Mouse (Mus musculus): ENCODE measurements around the gene Hdac9. TPM values are rescaled to one million over a fixed set of nuclear protein-coding genes. Genes with fewer than 3 reads are reported as not detected.

The Hdac9 gene
- polyA plus RNA-seq, 1 experiment from 2014 or later = 0.45 TPM

GRCm38 (mm10) chr12:34808180-34808579, 108.7 kb downstream of the Hdac9 start:
- TF ChIP-seq CTCF (IDR thresholded peaks at IDR 0.05) = no peak
- DNase-seq (ENCODE audit: low read depth, low spot score) (no peak), ATAC-seq (no peak)
- in situ Hi-C loops (cut with MboI; ENCODE audit: low pct_unique_long_range_greater_than_20kb) = no loop called here
- ChIA-PET POLR2A (interaction anchor here (0.6 kb wide), 1 partner anchor 160 kb away, joined by 3 read pairs; no protein-coding TSS in a partner anchor), CTCF (no interaction called here)
- peaks cover 20% of the 10 kb centered on the region for H3K27me3 ChIP-seq

GRCm38 (mm10) chr12:34806528-34806927, 110.4 kb downstream of the Hdac9 start:
- in situ Hi-C loops (cut with MboI; ENCODE audit: low pct_unique_long_range_greater_than_20kb) = no loop called here
- ChIA-PET POLR2A (no interaction called here), CTCF (no interaction called here)
- DNase-seq (ENCODE audit: low read depth, low spot score) (no peak), ATAC-seq (no peak)
- peaks cover 20% of the 10 kb centered on the region for H3K27me3 ChIP-seq
- TF ChIP-seq CTCF (IDR thresholded peaks at IDR 0.05) = no peak

DNA sequence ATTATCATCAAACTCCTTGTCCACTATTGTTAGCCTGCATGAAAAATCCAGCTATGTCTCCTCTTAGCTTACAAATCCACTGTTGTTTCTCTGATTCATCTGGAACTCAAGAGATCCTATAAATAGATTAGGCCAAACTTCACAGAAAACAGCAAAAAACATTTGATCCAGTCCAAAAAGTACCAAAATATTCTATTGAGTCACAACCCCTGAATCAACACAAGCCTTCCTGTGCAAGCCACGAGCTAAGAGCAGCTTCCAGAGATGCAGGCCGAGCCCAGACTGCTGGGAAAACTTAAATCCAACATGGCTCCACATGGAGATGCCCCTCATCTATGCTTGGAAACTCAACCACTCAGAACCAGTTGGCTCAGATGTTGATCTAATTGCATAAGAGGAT, 113.2 kb downstream of the Hdac9 start:
- DNase-seq (ENCODE audit: low read depth, low spot score) = no peak
- CTCF ChIA-PET = no interaction called here
- H3K27me3 ChIP-seq = peaks cover 9% of the 10 kb centered on the region
- ATAC-seq = no peak
- in situ Hi-C loops (cut with MboI; ENCODE audit: low pct_unique_long_range_greater_than_20kb) = no loop called here
- POLR2A ChIA-PET = no interaction called here
- no peak for TF ChIP-seq CTCF (IDR thresholded peaks at IDR 0.05)

GRCm38 (mm10) chr12:34802308-34802707, 114.6 kb downstream of the Hdac9 start:
- ATAC-seq (no peak), DNase-seq (ENCODE audit: low read depth, low spot score) (no peak)
- TF ChIP-seq CTCF (IDR thresholded peaks at IDR 0.05) = no peak
- peaks cover 5% of the 10 kb centered on the region for H3K27me3 ChIP-seq
- in situ Hi-C loops (cut with MboI; ENCODE audit: low pct_unique_long_range_greater_than_20kb) = no loop called here
- ChIA-PET POLR2A (no interaction called here), CTCF (no interaction called here)

DNA sequence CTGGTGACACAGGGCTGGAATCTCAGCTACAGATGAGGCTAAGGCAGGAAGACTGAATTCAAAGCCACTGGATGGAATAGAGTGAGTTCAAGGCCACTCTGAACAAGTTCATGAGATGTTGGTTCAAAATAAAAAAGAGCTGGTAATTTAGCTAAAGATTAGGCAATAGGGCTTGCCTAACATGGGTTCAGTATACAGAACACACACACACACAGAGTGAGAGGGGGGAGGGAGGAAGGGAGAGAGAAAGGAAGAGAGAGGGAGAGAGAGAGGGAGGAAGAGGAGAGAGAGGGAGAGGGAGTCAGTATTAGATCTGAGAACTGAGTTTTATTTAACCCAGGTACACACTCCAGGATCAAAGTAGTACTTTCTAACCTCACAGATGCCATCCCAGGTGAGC, 115.1 kb downstream of the Hdac9 start:
- CTCF ChIA-PET = interaction anchor here (0.9 kb wide), 1 partner anchor 77 kb away, joined by 3 read pairs; no protein-coding TSS in a partner anchor
- no peak for TF ChIP-seq CTCF (IDR thresholded peaks at IDR 0.05)
- in situ Hi-C loops (cut with MboI; ENCODE audit: low pct_unique_long_range_greater_than_20kb) = no loop called here
- DNase-seq (ENCODE audit: low read depth, low spot score) (no peak), ATAC-seq (no peak)
- POLR2A ChIA-PET = no interaction called here
- peaks cover 5% of the 10 kb centered on the region for H3K27me3 ChIP-seq

- no peak for TF ChIP-seq CTCF (IDR thresholded peaks at IDR 0.05)
- in situ Hi-C loops (cut with MboI; ENCODE audit: low pct_unique_long_range_greater_than_20kb) = no loop called here
- H3K27me3 ChIP-seq = peaks cover 8% of the 10 kb centered on the region
- no peak for ATAC-seq
- CTCF ChIA-PET = no interaction called here
- DNase-seq (ENCODE audit: low read depth, low spot score) = no peak
- POLR2A ChIA-PET = no interaction called here
These were observed 119.5 kb downstream of the Hdac9 start for GRCm38 (mm10) chr12:34797389-34797788.

GRCm38 (mm10) chr12:34795487-34795886, 121.4 kb downstream of the Hdac9 start:
- POLR2A ChIA-PET = no interaction called here
- in situ Hi-C loops (cut with MboI; ENCODE audit: low pct_unique_long_range_greater_than_20kb) = no loop called here
- no peak for TF ChIP-seq CTCF (IDR thresholded peaks at IDR 0.05)
- DNase-seq (ENCODE audit: low read depth, low spot score) (no peak), ATAC-seq (no peak)
- CTCF ChIA-PET = no interaction called here
- H3K27me3 ChIP-seq = peaks cover 8% of the 10 kb centered on the region

- in situ Hi-C loops (cut with MboI; ENCODE audit: low pct_unique_long_range_greater_than_20kb) = no loop called here
- TF ChIP-seq CTCF (IDR thresholded peaks at IDR 0.05) = no peak
- CTCF ChIA-PET = no interaction called here
- DNase-seq (ENCODE audit: low read depth, low spot score) (no peak), ATAC-seq (no peak)
- H3K27me3 ChIP-seq = peaks cover 12% of the 10 kb centered on the region
- POLR2A ChIA-PET = no interaction called here
These were observed 124.8 kb downstream of the Hdac9 start for GRCm38 (mm10) chr12:34792113-34792452.

GRCm38 (mm10) chr12:34791213-34792112, 125.4 kb downstream of the Hdac9 start:
- ATAC-seq = no peak

DNA sequence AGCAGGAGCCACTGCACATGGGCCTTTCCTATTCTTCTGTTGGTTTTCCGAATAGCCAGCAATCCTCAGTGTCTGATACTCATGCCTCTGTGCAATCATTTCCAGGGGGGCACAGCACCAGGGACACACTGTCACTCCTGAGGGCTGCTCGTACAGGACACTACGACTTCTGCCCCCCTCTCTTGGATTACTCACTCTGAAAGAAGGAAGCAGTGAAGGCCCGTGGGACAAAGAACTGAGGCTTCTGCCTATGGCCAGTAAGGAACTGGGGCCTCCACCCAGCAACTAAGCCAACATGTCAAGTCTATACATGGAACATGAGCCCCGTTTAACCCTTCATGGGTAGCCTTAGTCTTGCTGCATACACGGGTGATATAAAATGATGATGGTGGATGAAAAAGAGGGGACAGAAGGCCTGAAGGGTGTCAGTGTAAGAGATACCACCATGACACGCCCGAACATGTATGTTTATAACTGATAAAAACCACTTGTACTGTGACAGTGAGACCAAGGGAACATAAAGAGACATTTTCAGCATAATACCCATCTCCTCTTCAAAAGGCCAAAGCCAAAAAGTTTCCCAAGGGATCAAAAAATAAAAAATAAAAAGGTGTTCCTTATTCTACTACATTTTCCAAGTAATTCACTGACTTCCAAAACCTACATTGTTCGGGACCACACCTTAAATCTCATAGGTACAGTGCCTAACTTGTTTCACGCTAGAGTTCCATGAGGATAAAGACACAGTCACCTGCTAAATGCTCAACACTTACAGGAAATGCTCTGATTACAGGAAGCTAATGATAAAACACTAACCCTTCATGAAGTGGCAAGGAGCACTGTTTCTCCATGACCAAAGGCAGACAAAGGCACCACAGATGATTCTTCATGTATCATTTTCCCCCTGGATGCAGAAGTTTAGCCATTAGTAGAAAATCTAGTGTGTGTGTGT, 127.6 kb downstream of the Hdac9 start:
- no peak for ATAC-seq
- peaks cover 12% of the 10 kb centered on the region for H3K27me3 ChIP-seq
- ChIA-PET CTCF (no interaction called here), POLR2A (no interaction called here)
- DNase-seq (ENCODE audit: low read depth, low spot score) = no peak
- in situ Hi-C loops (cut with MboI; ENCODE audit: low pct_unique_long_range_greater_than_20kb) = no loop called here
- no peak for TF ChIP-seq CTCF (IDR thresholded peaks at IDR 0.05)

More at GRCm38 (mm10) chr12:34791213-34792112, 125.4 kb downstream of the Hdac9 start:
- in situ Hi-C loops (cut with MboI; ENCODE audit: low pct_unique_long_range_greater_than_20kb) = no loop called here
- CTCF ChIA-PET = no interaction called here
- POLR2A ChIA-PET = no interaction called here
- TF ChIP-seq CTCF (IDR thresholded peaks at IDR 0.05) = no peak
- no peak for DNase-seq (ENCODE audit: low read depth, low spot score)
- peaks cover 12% of the 10 kb centered on the region for H3K27me3 ChIP-seq

DNA sequence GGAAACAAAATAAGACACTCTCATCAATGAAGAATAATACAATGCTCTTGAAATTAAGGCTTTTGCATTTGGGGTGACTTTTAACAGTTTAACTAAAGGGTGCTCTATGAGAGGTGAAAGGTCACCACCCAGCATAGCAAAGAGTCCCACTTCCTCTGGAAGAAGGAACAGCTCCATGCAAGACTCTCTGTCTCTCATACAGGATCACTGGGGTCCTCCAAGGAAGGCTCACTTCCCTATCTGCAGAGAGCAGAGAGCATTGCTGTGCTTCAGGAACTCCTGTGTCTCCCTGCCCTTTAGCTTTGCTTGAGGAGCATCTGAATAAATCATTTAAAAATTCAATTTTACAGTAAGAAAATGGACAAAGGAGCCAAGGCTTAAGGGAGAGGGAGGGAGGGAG, 129.5 kb downstream of the Hdac9 start:
- in situ Hi-C loops (cut with MboI; ENCODE audit: low pct_unique_long_range_greater_than_20kb) = no loop called here
- ATAC-seq = no peak
- ChIA-PET POLR2A (no interaction called here), CTCF (no interaction called here)
- TF ChIP-seq CTCF (IDR thresholded peaks at IDR 0.05) = no peak
- no peak for DNase-seq (ENCODE audit: low read depth, low spot score)
- H3K27me3 ChIP-seq = peaks cover 14% of the 10 kb centered on the region

All from Patski (cell line).